Mouse (Mus musculus): ENCODE measurements at regions not wholly inside any gene's neighbourhood (a gene's known extent, or its start where the extent isn't known, plus 50 kb on each side); places are given as distances from the start of the nearest gene placed in this dataset.

GRCm38 (mm10) chr14:28626951-28627350 lies 122.4 kb downstream of the Wnt5a start:
- no peak for DNase-seq (ENCODE audit: extremely low spot score, low spot score)

- DNase-seq (ENCODE audit: extremely low spot score, low spot score): no peak
Measured at GRCm38 (mm10) chr14:28635175-28635574, 130.6 kb downstream of the Wnt5a start.

GRCm38 (mm10) chr14:28639056-28639455 lies 134.5 kb downstream of the Wnt5a start:
- no peak for DNase-seq (ENCODE audit: extremely low spot score, low spot score)

GRCm38 (mm10) chr14:28645807-28646206 lies 141.3 kb downstream of the Wnt5a start:
- DNase-seq (ENCODE audit: extremely low spot score, low spot score): no peak

GRCm38 (mm10) chr14:28649411-28649810 lies 144.9 kb downstream of the Wnt5a start:
- no peak for DNase-seq (ENCODE audit: extremely low spot score, low spot score)

GRCm38 (mm10) chr14:28653059-28653930 lies 148.7 kb downstream of the Wnt5a start:
- DNase-seq (ENCODE audit: extremely low spot score, low spot score): no peak

GRCm38 (mm10) chr14:28657216-28657615 lies 152.7 kb downstream of the Wnt5a start:
- DNase-seq (ENCODE audit: extremely low spot score, low spot score): no peak

- DNase-seq (ENCODE audit: extremely low spot score, low spot score): no peak
Measured at GRCm38 (mm10) chr14:28660872-28661588, 156.5 kb downstream of the Wnt5a start.

- DNase-seq (ENCODE audit: extremely low spot score, low spot score): no peak
Measured at GRCm38 (mm10) chr14:28663316-28663715, 158.8 kb downstream of the Wnt5a start.

- no peak for DNase-seq (ENCODE audit: extremely low spot score, low spot score)
Measured at GRCm38 (mm10) chr14:28664121-28664520, 159.6 kb downstream of the Wnt5a start.

GRCm38 (mm10) chr14:28675476-28675875 lies 170.9 kb downstream of the Wnt5a start:
- DNase-seq (ENCODE audit: extremely low spot score, low spot score): no peak

- DNase-seq (ENCODE audit: extremely low spot score, low spot score): no peak
Measured at GRCm38 (mm10) chr14:28699780-28700179, 195.2 kb downstream of the Wnt5a start.

- no peak for DNase-seq (ENCODE audit: extremely low spot score, low spot score)
Measured at GRCm38 (mm10) chr14:28704729-28705128, 200.2 kb downstream of the Wnt5a start.

- DNase-seq (ENCODE audit: extremely low spot score, low spot score): no peak
Measured at GRCm38 (mm10) chr14:28714598-28714997, 210.0 kb downstream of the Wnt5a start.

GRCm38 (mm10) chr14:28720545-28720944 lies 216.0 kb downstream of the Wnt5a start:
- DNase-seq (ENCODE audit: extremely low spot score, low spot score): no peak

- DNase-seq (ENCODE audit: extremely low spot score, low spot score): no peak
Measured at GRCm38 (mm10) chr14:28725666-28726065, 221.1 kb downstream of the Wnt5a start.

GRCm38 (mm10) chr14:28733496-28733895 lies 228.9 kb downstream of the Wnt5a start:
- no peak for DNase-seq (ENCODE audit: extremely low spot score, low spot score)

- no peak for DNase-seq (ENCODE audit: extremely low spot score, low spot score)
Measured at GRCm38 (mm10) chr14:28735446-28735845, 230.9 kb downstream of the Wnt5a start.

GRCm38 (mm10) chr14:28740076-28740475 lies 235.5 kb downstream of the Wnt5a start:
- DNase-seq (ENCODE audit: extremely low spot score, low spot score): no peak

- DNase-seq (ENCODE audit: extremely low spot score, low spot score): no peak
Measured at GRCm38 (mm10) chr14:28741418-28741817, 236.9 kb downstream of the Wnt5a start.

- no peak for DNase-seq (ENCODE audit: extremely low spot score, low spot score)
Measured at GRCm38 (mm10) chr14:28743673-28744072, 239.1 kb downstream of the Wnt5a start.

- no peak for DNase-seq (ENCODE audit: extremely low spot score, low spot score)
Measured at GRCm38 (mm10) chr14:28750301-28750700, 245.8 kb downstream of the Wnt5a start.

- DNase-seq (ENCODE audit: extremely low spot score, low spot score): no peak
Measured at GRCm38 (mm10) chr14:28765201-28765600, 252.8 kb upstream of the Lrtm1 start.

Measured in neural tube, embryonic 10.5 days (tissue).